Mouse (Mus musculus) adipocyte (in vitro differentiated cells): ENCODE measurements at regions not wholly inside any gene's neighbourhood (a gene's known extent, or its start where the extent isn't known, plus 50 kb on each side); places are given as distances from the start of the nearest gene placed in this dataset.
A peak's percentile ranks its signal among the peaks of the same experiment; 100 is the strongest.
"Not testable (repeated sequence)": the region's sequence is repeated elsewhere in the genome, so short reads cannot be mapped to it uniquely, and the experiment has no call there.

Experiments used
- DNase-seq: peaks from one replicate; pipeline ENCODE4 v3.0.0-alpha.2; 2016; ENCODE audit warnings: low spot score

DNA sequence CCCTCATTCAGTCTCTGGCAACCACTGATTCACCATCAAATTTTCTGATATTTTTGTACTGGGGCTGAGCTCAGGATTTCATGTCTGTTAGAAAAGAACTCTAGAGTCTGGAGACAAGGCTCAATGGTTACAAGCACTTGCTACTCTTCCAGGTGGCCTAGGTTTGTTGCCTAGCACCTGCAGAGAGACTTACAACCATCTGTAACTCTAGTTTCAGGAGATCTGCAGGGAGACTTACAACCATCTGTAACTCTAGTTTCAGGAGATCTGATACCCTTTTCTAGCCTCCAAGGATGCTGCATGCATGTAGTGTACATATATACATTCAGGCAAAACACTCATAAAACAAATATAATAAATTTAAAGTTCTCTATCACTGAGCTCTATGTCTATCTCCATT is 166.1 kb downstream of the Akr1d1 start:
- no peak for DNase-seq

- DNase-seq, result no peak
These were observed 166.7 kb upstream of the Trim24 start for GRCm38 (mm10) chr6:37703946-37704345.

- peak; percentile 95 for DNase-seq
These were observed 164.9 kb upstream of the Trim24 start for GRCm38 (mm10) chr6:37705733-37706145.

- DNase-seq, result not testable (repeated sequence)
These were observed 162.9 kb upstream of the Trim24 start for GRCm38 (mm10) chr6:37707671-37708070.

DNA sequence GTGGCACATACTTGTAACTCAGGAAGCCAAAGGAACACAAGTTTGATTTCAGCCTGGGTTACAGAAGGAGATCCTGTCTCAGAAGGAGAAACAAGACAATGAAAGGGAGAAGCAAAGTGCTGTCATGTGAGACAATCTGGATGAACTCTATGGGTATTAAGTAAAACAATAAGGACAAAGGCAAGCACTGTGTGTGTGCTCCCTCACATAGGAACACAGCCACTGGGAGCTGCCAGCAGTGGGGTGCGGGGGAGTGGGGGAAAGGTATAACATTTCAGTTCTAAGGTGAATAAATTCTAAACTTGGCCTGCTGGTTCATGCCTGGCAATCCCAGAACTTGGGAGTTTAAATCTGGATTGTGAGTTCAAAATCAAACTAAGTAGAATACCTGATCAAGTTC is 158.8 kb upstream of the Trim24 start:
- peak; percentile 79 for DNase-seq

DNA sequence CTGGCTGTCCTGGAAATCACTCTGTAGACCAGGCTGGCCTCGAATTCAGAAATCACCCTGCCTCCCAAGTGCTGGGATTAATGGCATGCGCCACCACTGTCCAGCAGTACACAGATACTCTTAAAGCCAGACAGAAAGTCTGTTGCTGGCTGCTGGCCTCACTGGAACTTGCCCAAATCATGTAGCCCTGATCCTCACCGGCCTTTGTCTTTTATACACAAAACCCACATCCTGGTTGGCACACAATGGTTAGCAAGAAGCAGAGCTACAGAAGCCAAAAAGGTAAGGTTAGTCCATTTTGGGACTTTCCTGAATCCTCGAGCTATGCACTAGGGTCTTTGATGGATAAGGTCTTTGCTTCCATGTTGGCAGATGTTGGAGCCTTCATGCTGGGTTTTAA is 157.2 kb upstream of the Trim24 start:
- peak; percentile 68 for DNase-seq

DNA sequence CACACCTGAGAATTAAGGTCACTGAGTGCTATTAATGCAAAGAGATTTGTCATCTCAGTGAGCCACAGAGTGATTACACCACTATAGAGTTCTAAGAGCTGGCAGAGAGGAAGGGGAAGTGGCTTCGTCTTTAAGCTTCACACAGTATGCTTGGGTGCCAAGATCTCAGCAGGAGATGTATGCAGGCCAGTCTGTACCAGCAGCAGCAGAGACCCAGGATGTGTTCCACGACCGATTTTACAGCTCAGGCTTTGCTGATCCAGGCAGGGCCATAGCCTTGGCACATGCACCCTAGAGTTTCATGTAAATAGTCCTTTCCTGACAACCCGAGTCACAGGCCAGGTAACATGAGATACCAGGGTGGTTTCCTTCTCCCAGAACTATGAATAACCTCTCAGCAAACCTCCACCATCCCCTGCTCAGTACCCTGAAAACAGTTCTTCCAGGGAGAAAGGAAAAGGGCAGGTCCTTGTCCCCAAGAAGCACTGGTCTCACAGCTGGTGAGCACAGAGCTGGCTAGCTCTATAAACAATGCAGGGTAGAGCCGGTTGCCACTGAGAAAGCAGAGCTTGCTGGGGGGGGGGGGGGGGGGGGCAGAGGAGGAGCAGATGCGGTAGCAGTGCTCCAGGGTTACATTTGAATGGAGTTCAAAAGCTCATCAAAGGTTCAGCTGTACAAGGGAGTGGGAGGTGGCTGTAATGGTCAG is 156.2 kb upstream of the Trim24 start:
- peak; percentile 63 for DNase-seq

- peak; percentile 82 for DNase-seq
These were observed 148.9 kb upstream of the Trim24 start for GRCm38 (mm10) chr6:37721736-37722135.

GRCm38 (mm10) chr6:37723337-37723736 is 147.3 kb upstream of the Trim24 start:
- DNase-seq, result peak; percentile 83

DNA sequence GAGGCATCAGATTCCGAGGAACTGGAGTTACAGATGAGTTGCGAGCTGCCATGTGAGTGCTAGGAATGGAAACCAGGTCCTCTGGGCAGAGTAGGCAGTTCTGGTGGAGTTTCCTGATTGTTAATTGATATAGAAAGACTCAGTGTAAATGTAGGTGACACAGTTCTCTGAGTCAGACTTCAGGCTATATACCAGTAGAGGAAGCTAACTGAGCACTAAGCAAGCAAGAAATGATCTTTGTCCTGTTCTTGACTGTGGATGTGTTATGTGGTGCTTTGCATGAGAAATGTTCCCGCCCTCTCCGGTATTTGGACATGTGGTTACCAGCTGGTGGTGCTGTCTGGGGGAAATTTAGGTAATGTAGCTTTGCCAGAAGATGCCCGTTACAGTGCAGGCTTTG is 146.4 kb upstream of the Trim24 start:
- no peak for DNase-seq

DNA sequence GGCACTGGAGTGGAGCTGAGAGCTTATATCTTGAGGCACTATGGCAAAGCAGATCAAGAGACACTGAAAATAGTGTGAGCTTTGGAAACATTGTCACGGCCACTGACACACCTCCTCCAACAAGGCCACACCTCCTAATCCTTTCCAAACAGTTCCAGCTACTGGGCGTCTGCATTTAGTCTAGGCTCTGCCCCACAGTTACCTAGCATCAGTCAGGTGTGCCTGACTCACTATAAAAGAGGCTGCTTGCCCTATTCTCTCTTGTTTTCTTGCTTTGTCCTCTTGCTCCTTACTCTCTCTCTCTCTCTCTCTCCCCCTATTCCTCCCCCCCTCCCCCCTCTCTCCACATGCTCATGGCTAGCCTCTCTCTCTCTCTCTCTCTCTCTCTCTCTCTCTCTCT is 142.0 kb upstream of the Trim24 start:
- no peak for DNase-seq

DNA sequence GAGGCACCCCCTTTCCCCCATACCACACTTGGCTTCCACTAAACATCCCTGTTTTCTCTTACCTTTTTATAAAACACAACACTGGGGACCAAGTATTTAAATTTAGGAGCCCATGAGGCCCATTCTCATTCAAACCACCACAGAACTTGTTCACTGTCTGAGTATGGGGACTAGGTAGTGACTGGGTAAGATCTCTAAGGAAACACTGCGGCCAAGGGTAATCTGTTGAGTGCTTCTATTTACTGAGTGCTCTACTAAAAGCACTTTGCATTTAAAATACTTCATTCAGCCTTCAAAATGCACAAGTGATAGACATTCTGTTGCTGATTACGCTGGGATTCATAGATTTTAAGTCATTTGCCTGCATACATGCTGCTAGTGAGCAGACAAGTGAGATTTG is 141.4 kb upstream of the Trim24 start:
- DNase-seq, result no peak

- no peak for DNase-seq
These were observed 139.9 kb upstream of the Trim24 start for GRCm38 (mm10) chr6:37730500-37731239.

- peak; percentile 77 for DNase-seq
These were observed 138.2 kb upstream of the Trim24 start for GRCm38 (mm10) chr6:37732385-37732784.

GRCm38 (mm10) chr6:37735288-37735961 is 135.2 kb upstream of the Trim24 start:
- DNase-seq, result peak; percentile 58

GRCm38 (mm10) chr6:37735962-37736297 is 134.7 kb upstream of the Trim24 start:
- DNase-seq, result no peak

DNA sequence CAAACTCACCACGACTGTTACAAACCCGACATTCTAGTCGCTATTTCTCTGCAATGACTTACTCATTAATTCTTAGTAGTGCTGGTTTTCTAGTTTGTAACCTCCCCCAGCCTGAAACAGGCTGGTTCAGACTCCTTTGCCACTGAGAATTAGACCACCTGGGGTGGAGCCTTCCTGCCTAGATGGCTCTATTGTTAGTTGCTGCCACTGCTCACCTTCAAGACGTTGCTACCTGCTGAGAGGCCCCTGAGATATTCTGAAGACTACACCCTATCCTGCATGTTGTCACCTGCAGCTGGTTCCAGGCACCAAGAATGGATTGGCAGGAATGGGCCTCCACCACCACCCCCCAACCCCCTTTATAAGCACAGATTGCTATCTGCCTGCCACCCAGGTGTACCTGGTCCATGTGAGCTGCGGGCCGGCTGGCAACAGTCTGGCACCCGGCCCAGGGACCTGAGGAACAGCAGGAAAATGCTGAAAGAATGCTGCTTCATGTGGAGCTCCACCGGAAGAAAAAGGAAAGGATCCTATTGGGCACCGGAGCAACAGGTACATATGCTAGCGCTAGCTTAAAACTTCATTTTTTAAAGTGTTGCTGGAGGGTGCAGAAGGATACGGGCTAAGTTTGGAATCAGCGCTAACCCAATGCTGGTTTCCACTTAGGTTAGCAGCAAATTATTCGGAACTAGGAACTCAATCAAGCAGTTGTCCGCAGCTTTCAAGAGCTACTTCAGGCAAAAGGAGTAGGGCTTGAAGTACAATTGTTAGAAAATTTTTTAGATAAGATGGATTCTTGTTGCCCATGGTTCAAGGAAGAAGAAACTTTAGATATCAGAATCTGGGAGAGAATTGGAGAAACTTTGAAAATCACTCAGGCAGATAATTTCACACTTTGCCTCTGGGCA is 129.4 kb upstream of the Trim24 start:
- DNase-seq, result no peak

- DNase-seq, result not testable (repeated sequence)
These were observed 128.7 kb upstream of the Trim24 start for GRCm38 (mm10) chr6:37741916-37742315.

GRCm38 (mm10) chr6:37744679-37745078 is 125.9 kb upstream of the Trim24 start:
- no peak for DNase-seq

GRCm38 (mm10) chr6:37745393-37746100 is 125.1 kb upstream of the Trim24 start:
- DNase-seq, result no peak

DNA sequence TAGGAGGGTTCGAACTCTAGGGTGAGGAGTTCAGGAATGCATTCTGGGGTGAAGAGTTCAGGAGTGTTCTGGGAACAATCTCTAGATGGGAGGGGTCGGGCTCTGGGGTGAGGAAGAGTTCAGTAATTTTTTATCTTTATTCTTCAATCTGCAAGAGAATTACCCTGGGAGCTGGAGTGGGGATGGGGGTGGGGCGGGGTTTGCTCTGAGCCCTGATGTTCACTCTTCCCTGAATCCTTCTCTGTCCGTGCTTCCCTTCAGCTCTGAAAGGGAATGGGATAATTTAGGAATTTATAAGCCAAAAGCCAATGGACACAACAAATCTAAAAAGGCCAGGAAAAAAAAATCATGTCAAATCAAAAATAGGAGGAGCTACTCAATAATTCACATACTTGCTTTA is 122.8 kb upstream of the Trim24 start:
- DNase-seq, result not testable (repeated sequence)
